Mouse (Mus musculus) gonadal fat pad, adult 2 months (tissue): ENCODE data around the gene Rpap1. TPM values are rescaled to one million over a fixed set of nuclear protein-coding genes. Genes with fewer than 3 reads are reported as not detected.
"Not testable (repeated sequence)": the region's sequence is repeated elsewhere in the genome, so short reads cannot be mapped to it uniquely, and the experiment has no call there.

Experiments used
- DNase-seq: peaks from one replicate; pipeline ENCODE4 v3.0.0-alpha.2; 2012; ENCODE audit warnings: low read depth
- polyA plus RNA-seq: library from polyadenylated mRNA; depleted of rRNA; stranded (reverse); fragments of >200 nt; gene quantifications from 2 replicates; pipeline ENCODE4 v1.2.3, GENCODE M21; 2012; rRNA removed

The Rpap1 gene
- polyA plus RNA-seq, 1 experiment, result 11.6 TPM

DNA sequence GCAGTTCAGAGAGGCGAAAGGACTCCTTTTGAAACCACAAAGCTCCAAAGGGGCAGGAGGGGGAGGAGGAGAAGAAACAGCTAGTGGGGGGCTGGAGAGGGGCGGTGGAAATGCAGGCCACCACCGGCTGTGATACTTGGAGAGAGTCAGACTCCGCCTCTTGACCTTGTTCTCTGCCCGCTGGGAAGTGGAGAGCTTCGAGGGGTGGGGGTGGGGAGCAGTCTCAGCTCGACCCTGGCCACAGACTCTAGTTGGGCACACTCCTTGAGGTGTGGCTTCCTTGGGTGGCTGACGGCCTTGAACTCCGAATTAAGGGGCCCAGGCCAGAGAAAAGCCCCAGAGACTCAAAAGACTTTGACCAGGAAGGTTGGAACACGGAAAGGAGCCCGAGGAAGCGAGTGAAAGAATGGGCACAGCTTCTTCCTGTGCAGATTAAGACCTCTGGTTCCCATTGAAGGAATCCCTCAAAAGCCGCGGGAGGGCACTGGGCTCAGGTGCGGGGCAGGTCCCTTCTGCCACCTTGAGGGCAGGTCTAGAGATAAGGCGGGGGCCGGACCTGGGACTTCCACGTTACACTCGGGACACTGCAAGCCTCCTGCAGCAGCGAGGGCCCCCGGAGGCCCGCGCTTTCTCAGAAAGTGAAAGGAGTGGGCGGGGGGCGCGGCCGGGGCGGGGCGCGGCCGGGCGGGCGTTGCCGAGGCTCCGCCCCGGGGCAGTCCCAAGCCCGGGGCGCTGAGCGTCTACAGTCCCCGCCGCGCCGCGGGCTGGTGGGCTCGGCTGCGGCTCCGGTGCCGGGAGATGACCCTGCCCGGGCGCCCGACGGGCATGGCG lies 45.5 kb downstream of the Rpap1 start, which contains the start of gene Itpka:
Itpka (plus strand) TSS at position 757 of the 831 bp plus-strand sequence.
- no peak for DNase-seq

DNA sequence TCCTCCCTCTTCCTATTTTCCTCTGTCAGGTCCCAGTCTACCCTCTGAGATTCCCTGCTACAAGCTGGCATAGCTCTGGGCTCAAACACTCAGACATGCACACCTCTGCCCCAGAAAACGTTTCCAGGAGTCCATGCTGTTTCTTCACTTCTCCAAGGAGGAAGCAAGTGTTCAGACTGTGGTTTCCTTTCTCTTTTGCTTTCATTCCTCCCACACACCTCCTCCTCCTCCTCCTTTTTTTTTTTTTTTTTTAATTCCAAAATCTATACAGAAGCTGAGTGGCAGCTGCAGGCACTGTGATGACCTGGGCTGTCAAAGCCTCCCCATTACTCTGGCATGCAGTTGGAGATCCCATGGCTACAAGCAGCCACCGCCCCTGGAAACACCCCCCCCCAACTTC lies 46.8 kb downstream of the Rpap1 start:
- no peak for DNase-seq

DNA sequence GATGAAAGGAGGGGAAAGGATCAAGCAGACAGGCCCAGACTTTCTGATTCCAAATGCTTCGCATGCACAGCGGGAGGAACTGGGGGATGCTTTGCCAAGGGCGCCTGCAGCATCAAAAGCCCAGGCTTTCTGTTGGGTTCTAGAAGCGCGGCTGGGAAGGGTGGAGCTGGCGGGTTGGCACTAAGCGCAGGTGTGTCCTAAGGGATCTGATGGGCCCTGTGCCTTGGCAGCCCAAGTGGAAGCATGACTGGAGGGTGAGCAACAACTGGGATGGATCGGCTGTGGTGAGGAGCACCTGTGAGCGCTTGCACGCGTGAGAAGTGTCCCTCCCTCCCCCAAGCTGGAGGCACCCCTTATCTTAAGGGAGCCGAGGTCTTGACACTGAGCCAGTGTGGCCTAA lies 50.2 kb downstream of the Rpap1 start:
- DNase-seq, result no peak

DNA sequence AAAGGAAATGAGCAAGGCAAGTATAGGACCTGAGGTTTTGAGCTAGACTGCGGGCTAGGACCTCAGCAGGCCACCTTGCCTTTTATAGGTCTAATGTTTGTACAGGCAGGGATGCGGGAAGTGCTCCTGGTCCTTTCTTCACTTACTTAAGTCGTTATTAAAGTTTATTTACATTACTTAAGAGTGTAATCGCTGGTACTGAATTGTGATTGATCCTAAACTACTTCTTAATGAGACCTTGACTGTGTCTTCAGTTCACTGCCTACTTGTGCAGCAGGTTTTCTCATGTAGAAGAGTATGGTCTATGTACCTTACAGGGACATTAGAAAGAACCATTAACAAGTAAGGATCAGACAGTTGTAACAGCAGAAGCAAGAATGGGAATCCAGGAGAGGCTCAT lies 56.6 kb downstream of the Rpap1 start:
- DNase-seq, result no peak

DNA sequence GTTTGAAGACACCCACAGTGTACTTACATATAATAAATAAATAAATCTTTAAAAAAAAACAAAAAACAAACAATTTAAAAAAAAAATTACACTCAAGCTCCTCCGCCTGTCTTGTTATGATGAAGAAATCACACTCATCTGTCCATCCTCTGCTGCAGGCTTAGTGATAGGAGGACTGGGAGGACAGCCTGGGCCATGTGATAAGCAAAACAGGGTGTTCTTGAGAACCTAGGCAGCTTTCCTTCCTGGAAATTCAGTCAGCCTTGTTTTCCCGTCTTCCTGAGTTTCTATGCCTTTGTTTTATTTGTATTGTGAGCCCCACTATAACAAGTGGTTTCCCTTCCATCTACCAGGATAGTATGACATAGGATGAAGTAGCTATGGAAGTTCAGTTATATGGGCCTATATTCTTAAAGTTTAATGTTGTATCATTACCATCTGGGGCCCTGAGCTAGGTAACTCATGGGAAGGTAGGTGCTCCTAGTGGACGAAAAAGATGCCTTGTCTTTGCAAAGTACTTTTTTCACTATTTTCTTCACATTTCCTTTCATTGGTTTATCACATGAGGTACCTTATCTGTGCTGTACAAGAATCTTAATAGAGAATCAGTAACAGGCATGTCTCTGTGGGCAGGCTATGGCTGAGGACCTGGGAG lies 59.4 kb downstream of the Rpap1 start:
- no peak for DNase-seq

DNA sequence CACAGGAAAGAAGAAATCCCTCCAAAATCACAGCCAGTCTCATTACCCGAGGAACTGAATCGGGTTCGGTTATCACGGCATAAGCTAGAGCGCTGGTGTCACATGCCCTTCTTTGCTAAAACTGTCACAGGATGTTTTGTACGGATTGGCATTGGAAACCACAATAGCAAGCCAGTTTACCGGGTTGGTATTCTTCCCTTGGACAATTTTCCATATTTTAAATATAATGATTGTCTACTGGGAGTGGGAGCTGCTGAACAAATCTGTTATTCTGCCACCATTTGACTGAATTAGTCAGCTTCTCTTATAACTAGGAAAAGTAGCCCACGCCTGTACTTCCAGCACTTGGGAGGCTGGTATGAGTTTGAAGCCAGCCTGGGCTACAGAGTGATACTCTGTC lies 66.3 kb downstream of the Rpap1 start:
- DNase-seq, result no peak

DNA sequence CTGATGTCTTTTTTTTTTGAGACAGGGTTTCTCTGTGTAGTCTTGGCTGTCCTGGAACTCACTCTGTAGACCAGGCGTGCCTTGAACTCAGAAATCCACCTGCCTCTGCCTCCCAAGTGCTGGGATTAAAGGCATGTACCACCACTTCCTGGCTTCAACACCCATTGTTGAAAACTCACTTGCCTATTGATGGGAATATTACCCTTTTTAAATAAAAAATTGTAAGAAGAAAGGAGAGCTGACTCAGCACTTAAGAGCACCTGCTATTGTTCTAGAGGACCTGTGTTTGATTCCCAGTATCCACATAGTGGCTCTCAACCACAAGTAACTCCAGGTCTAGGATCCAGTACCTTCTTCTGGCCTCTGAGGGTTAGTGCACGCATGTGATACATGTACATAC lies 71.5 kb downstream of the Rpap1 start:
- DNase-seq, result not testable (repeated sequence)

Other genes starting within 250 kb of the Rpap1 start
- gene Exd1, start 239.9 kb downstream of the Rpap1 start, polyA plus RNA-seq, result 2.1 and 2.9 TPM in 2 replicates
- 198 and 297 TPM in 2 replicates for gene Chp1, start 239.8 kb downstream of the Rpap1 start, polyA plus RNA-seq
- gene Nusap1, start 169.2 kb downstream of the Rpap1 start, polyA plus RNA-seq, result 0.46 and 0.53 TPM in 2 replicates
- gene Oip5, start 169.1 kb downstream of the Rpap1 start, polyA plus RNA-seq, result 2.2 and 2.6 TPM in 2 replicates
- 5.5 and 6.4 TPM in 2 replicates for gene Ndufaf1, start 124.7 kb downstream of the Rpap1 start, polyA plus RNA-seq
- 7.8 and 10.0 TPM in 2 replicates for gene Rtf1, start 112.5 kb downstream of the Rpap1 start, polyA plus RNA-seq
- gene Itpka, start 45.2 kb downstream of the Rpap1 start, polyA plus RNA-seq, result 3.0 and 3.2 TPM in 2 replicates
- 0.24 and 0.49 TPM in 2 replicates for gene Ltk, start 27.1 kb downstream of the Rpap1 start, polyA plus RNA-seq
- 3.9 and 6.5 TPM in 2 replicates for gene Tyro3, start 10.2 kb upstream of the Rpap1 start, polyA plus RNA-seq
- 25.3 and 33.5 TPM in 2 replicates for gene Mga, start 109.7 kb upstream of the Rpap1 start, polyA plus RNA-seq
- gene Mapkbp1, start 185.2 kb upstream of the Rpap1 start, polyA plus RNA-seq, result 34.5 and 35.2 TPM in 2 replicates
- gene Jmjd7, start 239.9 kb upstream of the Rpap1 start, polyA plus RNA-seq, result 7.4 and 14.9 TPM in 2 replicates
- gene Gm28042, start 240.0 kb upstream of the Rpap1 start, polyA plus RNA-seq, result 1.5 and 3.3 TPM in 2 replicates
- 1.3 and 2.6 TPM in 2 replicates for gene Pla2g4b, start 245.9 kb upstream of the Rpap1 start, polyA plus RNA-seq